Mouse (Mus musculus) stomach, embryonic 14.5 days (tissue): ENCODE results near the gene Fgd5. TPM values are rescaled to one million over a fixed set of nuclear protein-coding genes. Genes with fewer than 3 reads are reported as not detected.
A peak's percentile ranks its signal among the peaks of the same experiment; 100 is the strongest.

Source experiments
- ATAC-seq: fragments of 200-750 bp; cut with Nextera tagmentation; 2 replicates; pipeline ENCODE4 v1.8.0; 2017; ENCODE audit warnings: low read depth, moderate TSS enrichment; ENCODE audit not compliant: insufficient number of reproducible peaks, insufficient read depth, low FRiP score
- H3K27ac ChIP-seq: fragments of 300-500 bp; sonication (generic); 2 replicates; pipeline ENCODE4 v1.5.1; 2014; ENCODE audit warnings: mild to moderate bottlenecking, low read length, moderate library complexity, mixed read lengths
- H3K27me3 ChIP-seq: fragments of 300-500 bp; sonication (generic); 2 replicates; pipeline ENCODE4 v1.6.1; 2014; ENCODE audit warnings: low read length, control low read depth, mixed read lengths; ENCODE audit not compliant: control insufficient read depth, insufficient read depth
- H3K36me3 ChIP-seq: fragments of 300-500 bp; sonication (generic); 2 replicates; pipeline ENCODE4 v1.6.1; 2014; ENCODE audit warnings: mild to moderate bottlenecking, control low read depth, low read length, moderate library complexity, mixed read lengths; ENCODE audit not compliant: control insufficient read depth, insufficient read depth
- H3K4me1 ChIP-seq: fragments of 300-500 bp; sonication (generic); 2 replicates; pipeline ENCODE4 v1.6.1; 2014; ENCODE audit warnings: low read length, control low read depth, mixed read lengths; ENCODE audit not compliant: control insufficient read depth, insufficient read depth
- H3K4me2 ChIP-seq: fragments of 300-500 bp; sonication (generic); replicated peaks from 2 replicates; pipeline ENCODE4 v1.6.1; 2014; ENCODE audit warnings: low read depth, low read length, control low read depth
- H3K4me3 ChIP-seq: fragments of 300-500 bp; sonication (generic); 2 replicates; pipeline ENCODE4 v1.5.1; 2014; ENCODE audit warnings: low read depth, low read length, control low read depth
- H3K9ac ChIP-seq: fragments of 300-500 bp; sonication (generic); replicated peaks from 2 replicates; pipeline ENCODE4 v1.6.1; 2014; ENCODE audit warnings: low read depth, mild to moderate bottlenecking, control low read depth, low read length, moderate library complexity, mixed read lengths
- H3K9me3 ChIP-seq: fragments of 300-500 bp; sonication (generic); 2 replicates; pipeline ENCODE4 v1.6.1; 2016; ENCODE audit warnings: low read depth, low read length, control low read depth; ENCODE audit not compliant: control insufficient read depth
- WGBS: fragments of 180-500 bp; shearing (Covaris S2); extraction: QIAGEN DNeasy Blood & Tissue Kit; methylation state at CpG from one replicate; pipeline ENCODE4 v1.1.7; 2014; 5-methylcytosine and 5-hydroxymethylcytosine counted together
- polyA plus RNA-seq: library from polyadenylated mRNA; unstranded; fragments of >200 nt; fragmentation: Nextera tagmentation; extraction: Ambion mirVana; gene quantifications from 2 replicates; pipeline ENCODE4 v1.2.1, GENCODE M21; 2014

Fgd5 gene
- polyA plus RNA-seq, 1 experiment from 2014 or later = 5.1 TPM

DNA sequence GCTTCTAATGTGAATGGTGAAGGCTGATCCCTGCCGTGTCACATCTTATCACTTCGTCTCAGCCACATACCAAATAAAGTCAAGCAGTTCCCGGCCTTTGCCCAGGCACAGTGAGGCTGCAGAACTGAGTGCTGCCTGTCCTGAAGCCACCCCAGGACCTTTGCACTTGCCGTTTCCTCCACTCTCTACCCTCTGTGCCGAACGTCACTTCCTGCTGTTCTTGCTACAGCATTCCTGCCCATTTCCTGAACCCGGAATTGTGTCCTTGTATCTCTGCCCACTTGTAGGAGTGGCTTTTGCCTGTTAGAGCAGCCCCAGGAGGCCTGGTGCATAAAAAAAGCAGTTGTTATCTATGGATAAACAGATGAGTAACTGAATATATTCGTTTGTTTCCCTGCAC lies 52.0 kb downstream of the Fgd5 start:
- Histone ChIP-seq H3K4me1 (peaks cover 13% of the 10 kb centered on the region), H3K4me3 (no peak overlapping the region), H3K27me3 (no peaks in the 10 kb centered on the region), H3K9me3 (no peaks in the 10 kb centered on the region), H3K27ac (no peak overlapping the region), H3K36me3 (no peaks in the 10 kb centered on the region), H3K4me2 (no peak overlapping the region), H3K9ac (no peak overlapping the region)
- WGBS = 72% methylated on average over 8 of the region's 8 CpGs
- ATAC-seq = no peak

- no peak overlapping the region for H3K27ac ChIP-seq
- peak; percentile 75 for ATAC-seq
- H3K4me2 ChIP-seq = no peak overlapping the region
- 20% methylated on average over 6 of the region's 6 CpGs for WGBS
- H3K9ac ChIP-seq = no peak overlapping the region
- no peaks in the 10 kb centered on the region for H3K36me3 ChIP-seq
- H3K4me3 ChIP-seq = no peak overlapping the region
- H3K4me1 ChIP-seq = peaks cover 9% of the 10 kb centered on the region
- H3K27me3 ChIP-seq = no peaks in the 10 kb centered on the region
- H3K9me3 ChIP-seq = no peaks in the 10 kb centered on the region
Measured at GRCm38 (mm10) chr6:92034713-92035112, 56.0 kb downstream of the Fgd5 start.

- H3K9ac ChIP-seq = no peak overlapping the region
- WGBS = 25% methylated on average over 5 of the region's 5 CpGs
- H3K27ac ChIP-seq = no peak overlapping the region
- no peaks in the 10 kb centered on the region for H3K27me3 ChIP-seq
- no peak for ATAC-seq
- peaks cover 9% of the 10 kb centered on the region for H3K4me1 ChIP-seq
- H3K36me3 ChIP-seq = no peaks in the 10 kb centered on the region
- H3K4me2 ChIP-seq = no peak overlapping the region
- H3K9me3 ChIP-seq = no peaks in the 10 kb centered on the region
- H3K4me3 ChIP-seq = no peak overlapping the region
Measured at GRCm38 (mm10) chr6:92036372-92036771, 57.7 kb downstream of the Fgd5 start.

- ATAC-seq = no peak
- Histone ChIP-seq H3K9me3 (no peaks in the 10 kb centered on the region), H3K9ac (no peak overlapping the region), H3K4me3 (no peak overlapping the region), H3K36me3 (no peaks in the 10 kb centered on the region), H3K27me3 (no peaks in the 10 kb centered on the region), H3K4me2 (no peak overlapping the region), H3K4me1 (peaks cover 9% of the 10 kb centered on the region), H3K27ac (no peak overlapping the region)
- 47% methylated on average over 3 of the region's 3 CpGs for WGBS
Measured at GRCm38 (mm10) chr6:92038158-92038557, 59.5 kb downstream of the Fgd5 start.

- Histone ChIP-seq H3K9ac (no peak overlapping the region), H3K4me1 (no peaks in the 10 kb centered on the region), H3K27ac (no peak overlapping the region), H3K4me3 (no peak overlapping the region), H3K27me3 (no peaks in the 10 kb centered on the region), H3K36me3 (no peaks in the 10 kb centered on the region), H3K9me3 (no peaks in the 10 kb centered on the region), H3K4me2 (no peak overlapping the region)
- WGBS = 76% methylated on average over 5 of the region's 5 CpGs
- ATAC-seq = no peak
Measured at GRCm38 (mm10) chr6:92041271-92041670, 62.6 kb downstream of the Fgd5 start.

- H3K27ac ChIP-seq = no peak overlapping the region
Measured at GRCm38 (mm10) chr6:92042055-92042454, 63.4 kb downstream of the Fgd5 start.

DNA sequence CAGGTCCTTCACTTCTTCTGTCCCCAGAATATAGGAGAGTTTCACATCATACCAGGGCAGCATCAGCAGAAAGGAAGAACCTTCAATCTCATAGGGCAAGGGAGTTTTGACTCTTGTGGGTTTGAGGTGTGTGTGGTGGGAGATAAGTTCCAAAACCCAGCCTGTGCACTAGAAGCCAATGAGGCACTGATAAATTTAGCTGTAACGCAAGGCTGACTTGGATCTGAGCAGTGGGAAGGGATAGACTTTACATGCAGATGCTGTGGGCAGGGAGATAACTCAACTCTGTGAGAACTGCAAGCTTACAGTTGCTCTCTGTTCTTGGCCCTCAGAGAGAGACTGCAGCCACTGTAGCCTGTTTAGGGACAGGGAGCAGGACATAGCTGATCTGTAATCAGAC lies 64.2 kb downstream of the Fgd5 start:
- no peak overlapping the region for H3K4me2 ChIP-seq
- H3K4me3 ChIP-seq = no peak overlapping the region
- WGBS = 90% methylated on average over 1 of the region's 1 CpGs
- no peaks in the 10 kb centered on the region for H3K9me3 ChIP-seq
- no peak overlapping the region for H3K9ac ChIP-seq
- H3K36me3 ChIP-seq = no peaks in the 10 kb centered on the region
- no peak for ATAC-seq
- H3K27me3 ChIP-seq = no peaks in the 10 kb centered on the region
- H3K4me1 ChIP-seq = no peaks in the 10 kb centered on the region
- no peak overlapping the region for H3K27ac ChIP-seq

More at GRCm38 (mm10) chr6:92042055-92042454, 63.4 kb downstream of the Fgd5 start:
- H3K36me3 ChIP-seq = no peaks in the 10 kb centered on the region
- no peak overlapping the region for H3K4me3 ChIP-seq
- no peaks in the 10 kb centered on the region for H3K27me3 ChIP-seq
- no peak overlapping the region for H3K4me2 ChIP-seq
- H3K9ac ChIP-seq = no peak overlapping the region
- H3K4me1 ChIP-seq = no peaks in the 10 kb centered on the region
- ATAC-seq = no peak
- H3K9me3 ChIP-seq = no peaks in the 10 kb centered on the region
- WGBS = 78% methylated on average over 4 of the region's 4 CpGs

DNA sequence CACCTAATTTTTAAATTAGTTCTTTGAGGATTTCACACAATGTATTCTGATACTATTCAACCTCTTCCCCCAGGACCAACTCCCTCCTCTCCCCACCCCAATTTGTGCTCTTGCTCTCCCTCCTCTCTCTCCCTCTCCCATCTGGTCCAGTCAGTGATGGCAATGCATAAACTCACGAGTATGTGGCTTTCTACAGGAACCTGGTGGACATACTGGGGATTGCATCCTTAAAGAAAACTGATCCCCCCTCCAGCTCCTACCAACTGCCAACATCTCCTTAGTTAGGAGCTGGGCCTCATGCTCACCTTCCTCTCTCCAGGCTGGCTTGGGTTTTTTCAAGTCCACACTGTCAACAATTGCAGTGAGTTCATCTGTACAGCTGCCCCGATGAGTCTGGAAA lies 79.1 kb downstream of the Fgd5 start:
- H3K36me3 ChIP-seq = no peaks in the 10 kb centered on the region
- H3K9me3 ChIP-seq = no peaks in the 10 kb centered on the region
- no peak overlapping the region for H3K4me3 ChIP-seq
- no peaks in the 10 kb centered on the region for H3K27me3 ChIP-seq
- 53% methylated on average over 2 of the region's 2 CpGs for WGBS
- no peaks in the 10 kb centered on the region for H3K4me1 ChIP-seq
- no peak overlapping the region for H3K9ac ChIP-seq
- no peak overlapping the region for H3K4me2 ChIP-seq
- ATAC-seq = no peak
- no peak overlapping the region for H3K27ac ChIP-seq

- no peak overlapping the region for H3K4me2 ChIP-seq
- no peaks in the 10 kb centered on the region for H3K36me3 ChIP-seq
- H3K27ac ChIP-seq = no peak overlapping the region
- H3K9me3 ChIP-seq = no peaks in the 10 kb centered on the region
- WGBS = 37% methylated on average over 5 of the region's 5 CpGs
- H3K4me1 ChIP-seq = no peaks in the 10 kb centered on the region
- H3K9ac ChIP-seq = no peak overlapping the region
- no peaks in the 10 kb centered on the region for H3K27me3 ChIP-seq
- ATAC-seq = no peak
- H3K4me3 ChIP-seq = no peak overlapping the region
Measured at GRCm38 (mm10) chr6:92061725-92062124, 83.0 kb downstream of the Fgd5 start.
